Mouse (Mus musculus): ENCODE results near the gene Cd22.
A peak's percentile ranks its signal among the peaks of the same experiment; 100 is the strongest.
"Not testable (repeated sequence)": the region's sequence is repeated elsewhere in the genome, so short reads cannot be mapped to it uniquely, and the experiment has no call there.

The Cd22 gene

GRCm38 (mm10) chr7:30880176-30880575, at the start of gene Cd22:
Gene Cd22, minus strand, starts transcription at chr7:30880342.
- DNase-seq (ENCODE audit: low read depth, low spot score) = no peak

GRCm38 (mm10) chr7:30924581-30924980, 44.4 kb upstream of the Cd22 start, which contains the start of gene Hamp2:
Gene Hamp2, minus strand, starts transcription at chr7:30924681.
- not testable (repeated sequence) for DNase-seq (ENCODE audit: low read depth, low spot score)

GRCm38 (mm10) chr7:30924071-30924470, 43.9 kb upstream of the Cd22 start:
- DNase-seq (ENCODE audit: low read depth, low spot score) = no peak

- DNase-seq (ENCODE audit: low read depth, low spot score) = not testable (repeated sequence)
Observed at GRCm38 (mm10) chr7:30922490-30922889, 42.3 kb upstream of the Cd22 start.

GRCm38 (mm10) chr7:30920217-30920616, 40.1 kb upstream of the Cd22 start:
- no peak for DNase-seq (ENCODE audit: low read depth, low spot score)

- no peak for DNase-seq (ENCODE audit: low read depth, low spot score)
Observed at GRCm38 (mm10) chr7:30917219-30917618, 37.1 kb upstream of the Cd22 start.

- DNase-seq (ENCODE audit: low read depth, low spot score) = no peak
Observed at GRCm38 (mm10) chr7:30916713-30917112, 36.6 kb upstream of the Cd22 start.

- DNase-seq (ENCODE audit: low read depth, low spot score) = no peak
Observed at GRCm38 (mm10) chr7:30914732-30915131, 34.6 kb upstream of the Cd22 start, which contains the start of gene Mag. Gene Mag, minus strand, starts transcription at chr7:30914873.

- no peak for DNase-seq (ENCODE audit: low read depth, low spot score)
Observed at GRCm38 (mm10) chr7:30909773-30910172, 29.6 kb upstream of the Cd22 start.

GRCm38 (mm10) chr7:30908992-30909431, 28.9 kb upstream of the Cd22 start:
- DNase-seq (ENCODE audit: low read depth, low spot score) = no peak

GRCm38 (mm10) chr7:30908277-30908991, 28.3 kb upstream of the Cd22 start:
- DNase-seq (ENCODE audit: low read depth, low spot score) = no peak

- no peak for DNase-seq (ENCODE audit: low read depth, low spot score)
Observed at GRCm38 (mm10) chr7:30904042-30904441, 23.9 kb upstream of the Cd22 start.

- DNase-seq (ENCODE audit: low read depth, low spot score) = no peak
Observed at GRCm38 (mm10) chr7:30895217-30895616, 15.1 kb upstream of the Cd22 start.

GRCm38 (mm10) chr7:30892515-30892914, 12.4 kb upstream of the Cd22 start:
- DNase-seq (ENCODE audit: low read depth, low spot score) = no peak

- DNase-seq (ENCODE audit: low read depth, low spot score) = no peak
Observed at GRCm38 (mm10) chr7:30891746-30892145, 11.6 kb upstream of the Cd22 start.

GRCm38 (mm10) chr7:30890681-30891080, 10.5 kb upstream of the Cd22 start:
- DNase-seq (ENCODE audit: low read depth, low spot score) = no peak

- DNase-seq (ENCODE audit: low read depth, low spot score) = no peak
Observed at GRCm38 (mm10) chr7:30888786-30889185, 8.6 kb upstream of the Cd22 start.

- DNase-seq (ENCODE audit: low read depth, low spot score) = no peak
Observed at GRCm38 (mm10) chr7:30887568-30888188, 7.5 kb upstream of the Cd22 start.

GRCm38 (mm10) chr7:30886852-30887251, 6.7 kb upstream of the Cd22 start:
- no peak for DNase-seq (ENCODE audit: low read depth, low spot score)

- no peak for DNase-seq (ENCODE audit: low read depth, low spot score)
Observed at GRCm38 (mm10) chr7:30884047-30884446, 3.9 kb upstream of the Cd22 start.

GRCm38 (mm10) chr7:30881367-30881766, 1.2 kb upstream of the Cd22 start:
- no peak for DNase-seq (ENCODE audit: low read depth, low spot score)

GRCm38 (mm10) chr7:30878950-30879349, 1.2 kb downstream of the Cd22 start:
- DNase-seq (ENCODE audit: low read depth, low spot score) = no peak

GRCm38 (mm10) chr7:30873083-30873482, 7.1 kb downstream of the Cd22 start:
- peak; percentile 24 for DNase-seq (ENCODE audit: low read depth, low spot score)
